Mouse (Mus musculus) urinary bladder, adult 2 months (tissue): ENCODE results near the gene F930015N05Rik. TPM values are rescaled to one million over a fixed set of nuclear protein-coding genes. Genes with fewer than 3 reads are reported as not detected.

Source experiments
- DNase-seq: peaks from one replicate; pipeline ENCODE4 v3.0.0; 2022; ENCODE audit warnings: low spot score
- polyA plus RNA-seq: library from polyadenylated mRNA; depleted of rRNA; stranded (reverse); fragments of >200 nt; gene quantifications from 2 replicates; pipeline ENCODE4 v1.2.3, GENCODE M21; 2012; rRNA removed

Gene F930015N05Rik
- polyA plus RNA-seq: 0.06 TPM in 1 of 2 replicates, not detected in the other

GRCm38 (mm10) chr11:64436412-64436727 is at the start of gene F930015N05Rik:
TSS of gene F930015N05Rik (minus strand) at chr11:64436653.
- DNase-seq: no peak

- no peak for DNase-seq
Observed at GRCm38 (mm10) chr11:64481445-64481844, 45.0 kb upstream of the F930015N05Rik start.

- DNase-seq: no peak
Observed at GRCm38 (mm10) chr11:64473679-64474078, 37.2 kb upstream of the F930015N05Rik start.

DNA sequence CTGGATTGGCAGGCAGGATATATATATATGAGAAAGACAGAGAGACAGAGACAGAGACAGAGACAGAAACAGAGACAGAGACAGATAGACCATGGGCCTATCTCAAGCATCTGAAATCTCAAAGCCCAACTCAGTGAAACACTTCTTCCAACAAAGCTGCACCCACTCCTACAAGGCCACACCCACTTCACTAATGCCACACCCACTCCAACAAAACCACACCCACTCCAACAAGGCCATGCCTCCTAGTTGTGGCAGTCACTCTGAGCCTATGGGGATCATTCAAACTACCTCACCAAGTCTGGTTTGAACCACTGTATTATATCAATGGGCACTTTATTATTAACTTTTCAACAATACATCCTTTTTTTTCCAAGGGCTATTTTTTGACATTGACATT is 34.2 kb upstream of the F930015N05Rik start:
- no peak for DNase-seq

GRCm38 (mm10) chr11:64468737-64469136 is 32.3 kb upstream of the F930015N05Rik start:
- DNase-seq: no peak

GRCm38 (mm10) chr11:64461746-64462145 is 25.3 kb upstream of the F930015N05Rik start:
- DNase-seq: no peak

- DNase-seq: no peak
Observed at GRCm38 (mm10) chr11:64448586-64449315, 12.3 kb upstream of the F930015N05Rik start.

GRCm38 (mm10) chr11:64445227-64445626 is 8.8 kb upstream of the F930015N05Rik start:
- no peak for DNase-seq

- DNase-seq: no peak
Observed at GRCm38 (mm10) chr11:64442701-64443100, 6.2 kb upstream of the F930015N05Rik start.

- no peak for DNase-seq
Observed at GRCm38 (mm10) chr11:64442119-64442518, 5.7 kb upstream of the F930015N05Rik start.

- no peak for DNase-seq
Observed at GRCm38 (mm10) chr11:64438909-64439308, 2.5 kb upstream of the F930015N05Rik start.

DNA sequence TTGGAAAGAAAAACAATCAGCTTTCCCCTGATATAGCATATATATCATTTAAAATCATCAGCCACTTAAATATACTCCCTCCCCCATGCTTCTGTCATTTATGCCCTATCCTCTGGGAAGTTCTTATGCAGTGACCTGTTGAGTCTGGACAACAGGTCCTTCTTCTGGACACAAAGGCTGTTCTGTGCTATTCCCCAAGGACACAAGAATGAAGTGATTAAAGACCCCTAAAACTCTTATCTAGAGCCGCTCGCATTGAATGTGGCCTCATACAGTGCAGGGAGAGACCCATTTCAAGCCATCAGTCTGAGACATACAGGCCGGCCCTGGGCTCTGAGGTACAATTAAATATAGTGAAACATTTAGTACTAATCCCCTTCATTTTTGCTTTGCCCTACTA is 1.3 kb upstream of the F930015N05Rik start:
- no peak for DNase-seq

DNA sequence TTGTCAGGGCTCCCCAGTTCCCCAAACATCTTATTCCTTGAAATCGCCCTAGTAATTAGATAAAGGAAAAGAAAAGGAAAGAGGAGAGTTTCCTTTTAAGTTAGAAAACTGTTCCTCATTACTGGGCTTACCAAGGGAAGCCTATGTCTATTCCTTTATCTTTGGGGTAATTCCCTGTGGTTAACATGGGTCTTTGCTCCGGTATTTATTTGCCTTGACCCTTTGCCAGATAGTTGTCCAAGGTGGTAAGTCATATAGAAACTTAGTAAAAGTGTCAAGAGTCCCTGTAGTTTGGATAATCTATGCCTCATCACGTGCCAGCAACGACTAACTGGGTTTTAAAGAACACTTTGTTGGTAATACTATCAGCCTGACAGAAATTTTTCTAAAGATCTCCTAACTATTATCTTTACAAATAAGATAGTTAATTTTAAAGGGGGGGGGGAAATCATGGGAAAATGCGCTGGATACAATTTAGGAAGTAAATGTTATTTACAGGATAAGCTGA is 392 bp upstream of the F930015N05Rik start:
- DNase-seq: no peak

DNA sequence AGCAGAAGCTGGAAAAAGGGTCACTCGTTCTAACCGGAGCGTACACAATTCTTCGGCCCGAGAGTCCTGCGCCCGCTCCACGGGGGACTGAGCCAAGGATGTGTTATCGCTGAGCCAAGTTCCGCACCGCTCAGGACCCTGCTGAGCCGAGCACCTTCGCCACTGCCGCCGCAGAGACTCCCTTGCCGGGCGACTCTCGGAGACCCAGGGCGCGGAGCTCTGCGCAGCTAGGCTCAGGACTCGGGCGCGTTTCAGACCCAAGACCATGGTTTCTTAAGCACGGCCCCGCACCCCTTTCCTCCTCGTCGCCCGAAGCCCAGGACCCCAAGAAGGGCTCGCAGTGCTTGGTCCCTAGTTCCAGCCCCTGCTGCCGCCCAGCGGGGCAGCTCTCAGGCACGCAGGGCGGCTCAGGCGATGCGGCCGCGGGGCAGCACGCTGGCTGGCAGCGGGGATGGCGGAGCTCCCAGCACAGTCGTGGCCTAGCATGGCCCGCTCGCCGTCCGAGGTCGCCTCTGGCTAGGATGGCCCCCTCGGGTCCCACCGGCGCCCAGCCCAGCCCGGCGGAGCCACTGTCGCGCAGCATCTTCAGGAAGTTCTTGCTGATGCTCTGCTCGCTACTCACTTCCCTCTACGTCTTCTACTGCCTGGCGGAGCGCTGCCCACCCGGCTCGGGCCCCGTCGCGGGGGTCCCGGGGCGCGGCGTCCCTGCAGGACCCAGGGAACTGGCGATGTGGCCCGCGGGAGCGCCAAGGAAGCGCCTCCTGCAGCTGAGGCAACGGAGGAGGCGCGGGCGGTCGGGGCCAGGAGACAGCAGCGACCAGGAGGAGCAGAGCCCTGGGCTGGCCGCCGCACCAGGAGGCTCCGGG is 674 bp downstream of the F930015N05Rik start:
- peak; percentile 23 for DNase-seq

- peak; percentile 31 for DNase-seq
Observed at GRCm38 (mm10) chr11:64434611-64435545, 1.6 kb downstream of the F930015N05Rik start, which contains the start of gene Hs3st3a1. TSS of gene Hs3st3a1 (plus strand) at chr11:64435332.

- DNase-seq: no peak
Observed at GRCm38 (mm10) chr11:64418969-64419368, 17.5 kb downstream of the F930015N05Rik start.

DNA sequence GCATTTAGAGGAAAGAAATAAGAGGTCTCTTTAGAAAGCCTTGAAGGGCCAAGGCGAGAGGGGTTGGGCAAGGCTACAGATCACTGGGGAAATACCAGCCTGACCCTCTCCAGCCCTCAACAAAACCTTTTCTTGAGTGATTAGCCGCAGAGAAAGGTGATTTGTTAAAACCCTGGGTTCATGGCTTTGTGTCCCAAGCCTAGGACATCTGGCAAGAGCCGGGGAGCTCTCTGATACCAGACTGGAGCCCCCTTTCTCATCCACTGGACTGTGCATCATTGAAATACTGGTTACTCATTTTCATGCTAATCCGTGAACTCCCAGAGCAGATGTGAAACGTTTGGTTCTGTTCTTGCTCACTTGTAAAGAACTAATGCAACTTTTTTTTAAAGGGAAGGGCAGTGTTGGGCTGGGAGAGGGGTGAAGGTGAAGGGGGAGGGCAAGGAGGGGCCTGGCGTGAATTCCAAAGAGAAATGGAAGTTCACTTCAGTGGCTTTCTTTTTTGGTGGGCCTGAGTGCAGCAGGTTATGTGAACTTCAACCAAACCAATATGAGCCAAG is 35.8 kb downstream of the F930015N05Rik start:
- no peak for DNase-seq

DNA sequence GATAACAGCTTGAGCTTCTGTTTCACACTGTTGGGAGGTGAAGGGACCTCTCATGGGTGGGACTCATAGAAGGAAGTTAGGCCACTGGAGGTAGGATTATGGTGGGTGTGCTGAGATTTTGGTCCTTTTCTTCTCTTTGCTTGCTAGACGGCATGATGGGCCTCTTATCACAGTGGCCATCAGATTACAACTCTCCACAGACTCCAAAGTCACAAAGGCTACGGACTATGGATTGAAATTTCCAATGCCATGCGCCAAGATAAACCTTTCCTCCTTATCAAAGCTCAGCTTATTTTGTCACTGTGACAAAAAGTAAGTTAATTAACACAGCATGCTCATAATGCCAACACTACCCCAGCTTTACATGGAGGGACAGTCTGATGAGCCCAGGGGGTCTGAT is 38.8 kb downstream of the F930015N05Rik start:
- DNase-seq: no peak

- no peak for DNase-seq
Observed at GRCm38 (mm10) chr11:64396949-64397348, 39.5 kb downstream of the F930015N05Rik start.

DNA sequence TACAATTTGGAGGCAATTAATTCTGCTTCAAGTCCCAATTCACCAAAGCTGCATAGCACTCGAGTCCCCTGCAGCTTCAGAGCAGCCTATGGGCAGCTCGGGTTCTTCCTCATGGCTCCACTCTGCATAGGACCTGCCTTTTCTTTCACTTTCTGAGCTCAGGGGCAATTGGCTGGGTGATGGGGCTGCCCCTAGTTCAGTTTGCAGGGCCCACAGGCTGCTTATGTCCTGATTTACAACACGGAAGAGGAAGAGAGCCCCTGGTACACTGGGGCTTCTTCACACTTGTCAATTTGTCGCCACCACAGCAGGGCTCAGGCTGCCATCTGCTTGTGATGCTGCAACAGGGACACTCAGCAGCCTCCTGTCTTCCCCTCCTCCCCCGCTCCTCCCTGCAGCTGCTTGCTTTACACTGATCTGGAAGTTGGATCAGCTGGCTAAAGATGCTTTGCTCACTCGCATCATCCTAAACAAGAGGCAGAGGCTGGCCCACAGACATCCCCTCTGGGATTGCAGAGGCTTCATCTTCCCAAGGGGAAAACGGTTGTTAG is 40.0 kb downstream of the F930015N05Rik start:
- no peak for DNase-seq

GRCm38 (mm10) chr11:64386333-64386732 is 50.1 kb downstream of the F930015N05Rik start:
- DNase-seq: no peak
